Mouse (Mus musculus) layer of hippocampus, postnatal 36 days (tissue): ENCODE measurements at regions not wholly inside any gene's neighbourhood (a gene's known extent, or its start where the extent isn't known, plus 50 kb on each side); places are given as distances from the start of the nearest gene placed in this dataset.
A peak's percentile ranks its signal among the peaks of the same experiment; 100 is the strongest.

Experiments used
- DNase-seq, 2 experiments: peaks; one replicate each; pipeline ENCODE4 v3.0.0; 2022

GRCm38 (mm10) chr19:21913005-21913670 lies 135.0 kb downstream of the Cemip2 start:
- no peak for DNase-seq

DNA sequence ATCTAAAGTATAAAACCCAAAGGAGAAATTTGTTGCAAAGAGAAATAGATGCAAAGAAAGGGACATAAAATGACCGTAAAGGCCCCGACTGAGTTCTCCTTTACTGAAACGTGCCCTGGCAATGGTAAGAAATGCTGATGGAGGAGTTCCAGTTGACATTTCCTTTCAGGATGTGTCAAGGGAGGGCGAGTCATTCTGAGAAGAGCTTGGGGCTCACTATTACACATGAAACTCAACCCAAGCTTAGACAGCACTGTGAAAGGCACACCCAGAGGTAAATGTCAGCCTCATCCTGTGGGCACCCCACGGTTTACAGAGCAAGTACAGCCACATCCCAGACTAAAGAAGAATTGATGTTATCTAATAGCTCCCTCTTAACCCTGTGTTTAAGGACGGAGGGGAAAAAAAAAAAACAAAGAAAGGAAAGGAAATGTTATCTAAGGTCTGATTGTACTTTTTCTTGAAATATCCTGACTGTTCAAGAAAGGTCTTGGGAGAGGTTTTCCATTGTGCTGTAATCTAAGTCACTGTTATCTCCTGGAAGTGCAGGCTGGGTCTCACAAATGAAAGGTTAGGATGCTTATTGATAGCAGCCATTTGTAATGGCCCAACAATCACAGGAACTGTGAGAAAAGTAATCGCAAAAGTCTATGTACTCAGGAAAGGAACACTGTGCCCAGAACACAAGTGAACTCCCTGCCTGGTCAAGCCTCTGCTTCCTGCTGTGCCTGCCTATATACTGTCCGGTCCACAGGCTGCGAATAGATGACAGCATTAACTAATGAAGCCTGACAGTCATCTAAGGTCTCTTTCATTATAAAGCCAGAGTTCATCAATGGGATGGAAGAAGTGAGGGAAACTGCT lies 135.8 kb downstream of the Cemip2 start:
- DNase-seq = no peak

DNA sequence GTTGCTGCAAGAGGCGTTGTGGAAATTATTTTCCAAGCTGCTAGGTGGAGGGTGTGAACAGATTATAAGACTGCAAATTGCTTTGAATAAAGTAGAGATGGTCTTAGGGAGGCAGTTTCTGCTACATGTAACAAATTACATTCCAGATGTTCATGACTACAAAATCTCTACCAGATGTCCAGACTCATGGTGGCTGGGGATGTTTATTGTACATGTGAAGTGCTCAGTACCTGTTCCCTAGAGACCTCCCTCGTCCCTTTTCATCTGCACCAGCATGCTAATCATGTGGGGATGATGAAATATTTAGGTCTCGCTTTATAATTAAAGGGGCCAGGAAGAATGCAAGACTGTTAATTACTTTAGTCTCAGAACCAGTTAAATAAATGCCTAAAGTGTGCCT lies 136.5 kb downstream of the Cemip2 start:
- DNase-seq = no peak

DNA sequence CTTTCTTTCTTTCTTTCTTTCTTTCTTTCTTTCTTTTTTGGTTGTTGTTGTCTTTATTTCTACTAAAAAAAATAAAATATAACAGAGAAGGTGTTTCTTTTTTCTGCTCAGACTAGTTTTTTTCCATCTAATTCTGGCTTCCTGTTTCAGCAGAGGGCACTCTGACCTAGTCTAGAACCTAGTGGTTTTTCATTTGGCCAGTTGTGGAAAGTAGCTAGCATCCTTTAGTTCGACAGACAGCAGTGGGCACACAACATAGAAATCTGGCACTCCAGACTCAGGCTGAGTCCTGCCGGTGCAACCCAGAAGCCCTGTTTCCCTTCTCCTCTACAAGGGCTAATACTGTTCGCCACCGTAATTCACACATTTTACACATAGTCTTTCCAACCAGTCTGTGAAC lies 140.0 kb downstream of the Cemip2 start:
- no peak for DNase-seq

DNA sequence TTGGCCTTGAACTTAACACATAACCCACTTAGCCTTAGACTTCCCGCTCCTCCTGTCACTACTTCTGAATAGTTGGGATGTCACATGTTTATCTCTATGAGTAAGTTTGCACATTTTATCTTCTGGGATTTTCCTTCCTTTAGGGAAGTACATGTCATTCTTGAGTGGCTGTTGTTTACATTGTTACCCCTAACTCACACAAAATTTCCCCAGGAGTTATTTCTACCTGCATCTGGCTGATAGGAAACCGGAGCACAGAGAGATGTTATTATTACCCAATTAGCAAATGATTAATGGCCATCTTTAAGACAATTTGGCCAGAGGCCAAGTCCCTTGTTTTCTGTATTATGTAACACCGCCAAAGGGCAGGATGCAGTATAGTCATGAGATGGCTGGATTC lies 140.9 kb downstream of the Cemip2 start:
- no peak for DNase-seq

DNA sequence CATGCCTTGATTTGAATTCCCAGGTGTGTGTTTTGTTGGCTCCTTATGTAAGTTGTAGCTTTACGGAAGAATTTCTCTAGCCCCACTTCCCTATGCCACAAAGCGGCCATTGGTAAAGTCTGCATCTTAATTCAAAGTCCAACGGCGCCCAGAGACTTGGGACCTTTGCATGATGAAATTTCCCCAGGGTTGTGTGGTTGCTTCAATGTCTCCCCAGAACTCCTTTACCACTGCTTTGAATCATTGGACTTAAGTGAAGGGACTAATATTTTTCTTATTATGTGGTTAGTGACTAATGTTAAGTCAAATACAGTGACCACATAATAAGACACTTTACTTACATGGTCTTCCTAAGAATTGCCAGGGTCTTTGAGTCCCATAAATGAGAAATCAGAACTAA lies 162.0 kb downstream of the Cemip2 start:
- DNase-seq = no peak

DNA sequence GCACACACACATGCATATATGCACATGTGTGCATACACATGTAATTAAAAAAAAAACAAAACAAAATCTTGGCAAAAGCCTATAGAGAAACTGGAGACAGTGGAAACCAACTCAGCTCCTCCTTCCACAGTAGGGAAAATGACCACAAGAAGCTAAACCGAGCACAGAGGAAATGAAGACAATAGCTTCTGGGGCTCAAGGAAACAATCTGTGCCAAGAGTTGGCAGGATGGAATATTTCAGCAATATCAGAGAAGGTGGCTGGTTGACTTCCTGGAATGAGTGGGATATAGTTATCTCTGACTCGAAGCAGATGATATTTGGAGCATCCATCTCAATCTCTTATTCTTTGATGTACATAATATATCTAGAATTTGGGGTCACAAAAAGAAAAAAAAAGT lies 163.6 kb downstream of the Cemip2 start:
- DNase-seq = no peak

GRCm38 (mm10) chr19:21942286-21942685 lies 164.1 kb downstream of the Cemip2 start:
- DNase-seq = no peak

- no peak for DNase-seq
These were observed 165.3 kb downstream of the Cemip2 start for GRCm38 (mm10) chr19:21943407-21943806.

DNA sequence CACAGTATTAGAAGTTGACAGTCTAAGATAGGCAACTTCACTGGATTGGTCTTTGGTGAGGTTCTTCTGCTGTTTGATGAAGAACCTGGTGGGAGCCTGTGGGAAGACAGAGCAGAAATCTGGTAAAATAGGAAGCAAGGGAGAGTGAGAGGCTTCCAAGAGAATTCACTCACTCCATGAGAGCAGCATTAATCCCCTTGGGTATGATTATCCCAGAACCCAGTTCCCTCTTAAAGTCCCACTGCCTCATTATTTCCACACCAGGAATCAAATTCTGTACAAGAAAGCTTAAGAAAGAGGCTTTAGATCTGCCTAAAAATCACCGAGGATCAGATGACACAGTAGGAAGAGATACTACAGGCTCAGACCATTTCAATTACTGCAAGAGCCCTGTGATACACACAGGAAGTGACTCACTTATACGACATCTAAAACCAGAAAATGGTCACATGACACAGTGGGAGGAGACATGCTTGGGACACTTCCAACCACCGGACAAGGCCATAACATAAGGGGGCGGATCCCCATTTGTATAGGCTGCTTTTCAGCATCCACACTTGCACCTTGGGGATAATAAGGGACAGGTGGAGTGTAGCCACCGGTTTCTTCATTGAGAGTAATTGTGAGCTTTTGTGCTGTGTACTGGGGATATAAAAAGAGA lies 168.2 kb downstream of the Cemip2 start:
- no peak for DNase-seq

DNA sequence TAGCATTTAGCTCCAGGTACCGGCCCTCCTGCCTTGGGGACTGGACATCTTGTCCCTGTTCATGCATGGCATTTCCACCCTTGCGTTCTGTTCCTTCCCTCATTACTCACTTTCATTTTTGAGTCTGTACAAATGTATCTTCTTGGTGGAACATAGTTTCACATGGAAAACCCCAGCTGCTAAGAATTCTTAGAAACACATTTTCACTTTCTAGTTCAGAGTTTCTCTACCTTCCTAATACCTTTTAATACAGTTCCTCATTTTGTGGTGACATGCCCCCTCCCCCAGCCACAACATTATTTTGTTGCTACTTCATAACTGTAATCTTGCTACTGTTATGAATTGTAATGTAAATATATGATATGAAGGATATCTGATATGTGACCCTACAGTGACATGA lies 169.9 kb downstream of the Cemip2 start:
- no peak for DNase-seq

- no peak for DNase-seq
These were observed 176.2 kb upstream of the Trpm3 start for GRCm38 (mm10) chr19:21962635-21963034.

DNA sequence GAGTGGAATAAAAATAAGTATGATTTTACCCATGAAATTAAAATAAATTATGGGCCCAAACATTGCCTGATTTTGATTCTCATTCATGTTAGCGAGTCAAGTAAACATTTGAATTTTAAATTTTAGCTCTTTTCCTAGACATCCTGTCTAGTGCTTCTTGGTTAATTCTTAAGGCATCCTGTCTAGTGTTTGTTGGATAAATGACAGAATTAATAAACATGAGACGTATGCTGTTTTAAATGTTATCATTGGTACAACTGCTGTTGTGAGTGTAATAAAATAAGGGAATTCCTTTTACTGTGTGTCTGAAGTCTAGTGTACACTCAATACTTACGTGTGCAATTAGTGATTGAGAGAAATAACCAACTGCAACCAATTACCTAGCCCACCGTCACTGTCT lies 149.0 kb upstream of the Trpm3 start:
- no peak for DNase-seq

DNA sequence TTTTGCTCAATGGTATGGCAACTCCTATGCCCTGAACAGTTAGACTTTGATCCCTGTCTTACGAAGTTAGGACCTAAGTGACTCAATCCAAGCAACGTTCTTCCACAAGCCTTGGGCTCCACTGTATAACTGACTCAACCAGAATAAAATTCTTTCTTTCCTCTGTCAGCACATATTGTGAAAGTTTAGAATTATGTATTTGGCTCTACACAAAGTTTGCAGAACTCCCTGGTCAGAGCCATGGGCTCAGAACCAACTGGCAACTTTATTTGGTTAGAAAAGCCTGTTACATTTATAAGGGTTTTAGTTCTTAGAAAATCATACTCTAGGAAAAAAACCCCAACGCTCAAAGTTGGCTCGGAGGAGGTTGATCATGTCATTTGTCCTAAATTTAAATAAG lies 147.9 kb upstream of the Trpm3 start:
- DNase-seq = no peak

DNA sequence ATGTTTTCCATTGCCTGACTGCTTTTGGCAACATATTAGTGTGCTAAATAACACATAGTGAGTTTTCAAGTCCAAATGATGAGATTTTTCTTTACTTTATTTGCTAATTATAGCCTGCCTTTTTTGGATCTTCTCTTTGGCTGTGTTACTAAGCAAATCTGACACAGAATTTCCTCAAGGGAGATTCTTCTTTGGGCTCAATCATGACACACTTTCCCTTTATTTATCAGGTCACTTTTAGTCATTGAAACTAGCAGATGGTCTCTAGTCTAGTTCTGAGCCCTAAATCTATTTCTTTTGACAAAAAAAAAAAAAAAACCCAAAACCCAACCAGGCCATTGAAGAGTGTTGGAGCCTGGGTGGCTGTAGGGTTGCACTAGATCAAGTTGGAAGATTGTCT lies 147.4 kb upstream of the Trpm3 start:
- no peak for DNase-seq

GRCm38 (mm10) chr19:21999621-22000020 lies 139.2 kb upstream of the Trpm3 start:
- DNase-seq = no peak

- no peak for DNase-seq
These were observed 130.6 kb upstream of the Trpm3 start for GRCm38 (mm10) chr19:22008053-22008935.

DNA sequence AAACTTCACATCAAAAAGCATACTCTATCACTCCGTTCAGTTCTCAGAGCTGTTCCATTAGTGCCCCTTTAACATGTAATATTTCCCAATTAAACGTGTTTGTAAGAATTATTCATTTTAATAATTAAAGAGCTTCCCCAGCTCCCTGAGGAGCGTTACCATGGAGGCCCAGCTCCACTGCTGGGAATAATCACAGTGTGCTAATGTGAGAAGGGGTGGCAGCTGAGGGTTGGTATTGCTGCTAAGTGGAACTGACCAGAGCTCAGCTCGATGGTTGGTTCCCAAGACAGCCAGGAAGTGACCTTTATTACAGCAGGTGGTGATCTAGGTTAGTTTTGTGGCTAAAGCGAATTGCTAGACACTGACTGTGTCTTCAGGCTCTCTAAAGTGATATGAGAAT lies 128.6 kb upstream of the Trpm3 start:
- no peak for DNase-seq

DNA sequence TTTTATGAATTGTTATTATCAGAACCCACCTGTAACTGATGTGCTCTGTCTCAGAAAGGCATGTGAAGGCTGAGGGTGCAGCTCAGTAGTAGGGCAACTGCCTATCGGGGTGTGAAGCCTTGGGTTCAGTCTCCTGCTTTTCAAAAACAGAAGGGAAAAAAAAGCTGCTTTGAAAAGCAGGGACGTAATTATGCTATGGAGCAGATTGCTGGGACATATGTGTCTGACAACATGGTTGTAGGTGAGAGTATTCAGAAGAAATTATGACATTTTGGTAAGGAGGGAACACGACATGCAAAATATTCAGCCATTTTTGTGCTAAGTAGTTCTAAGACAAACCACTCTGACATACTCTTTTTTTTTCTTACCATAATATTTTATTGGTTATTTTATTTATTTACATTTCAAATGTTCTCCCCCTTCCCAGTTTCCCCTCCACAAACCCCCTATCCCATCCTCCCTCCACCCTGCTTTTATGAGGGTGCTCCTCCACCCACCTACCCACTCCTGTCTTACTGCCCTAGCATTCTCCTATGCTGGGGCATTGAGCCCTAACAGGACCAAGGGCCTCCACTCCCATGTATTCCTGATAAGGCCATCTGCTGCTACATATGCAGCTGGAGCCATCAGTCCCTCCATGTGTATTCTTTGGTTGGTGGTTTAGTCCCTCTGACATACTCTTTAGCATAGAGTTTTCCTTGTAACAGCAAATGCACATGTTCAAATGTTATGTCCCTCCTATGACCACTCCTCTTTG lies 122.8 kb upstream of the Trpm3 start:
- DNase-seq = no peak

DNA sequence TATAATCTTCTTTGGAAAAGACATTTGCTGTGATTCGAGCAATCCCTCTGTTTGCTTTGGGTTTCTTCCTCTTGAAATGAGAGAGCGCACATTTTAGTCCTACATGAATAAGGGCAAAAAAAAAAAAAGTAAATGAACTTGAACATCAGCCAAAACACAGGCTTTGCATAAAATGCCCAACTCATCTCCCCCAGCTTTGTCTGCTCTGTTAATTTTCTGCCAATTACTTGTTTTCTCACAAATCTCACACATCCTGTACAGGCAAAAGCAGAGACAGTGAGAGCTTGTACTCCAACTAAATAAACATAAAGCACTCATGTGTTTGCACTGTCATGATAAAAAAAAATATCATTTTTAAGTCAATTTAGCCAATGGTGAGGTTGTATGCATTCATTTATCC lies 121.4 kb upstream of the Trpm3 start:
- no peak for DNase-seq

GRCm38 (mm10) chr19:22027577-22027976 lies 111.3 kb upstream of the Trpm3 start:
- no peak for DNase-seq

DNA sequence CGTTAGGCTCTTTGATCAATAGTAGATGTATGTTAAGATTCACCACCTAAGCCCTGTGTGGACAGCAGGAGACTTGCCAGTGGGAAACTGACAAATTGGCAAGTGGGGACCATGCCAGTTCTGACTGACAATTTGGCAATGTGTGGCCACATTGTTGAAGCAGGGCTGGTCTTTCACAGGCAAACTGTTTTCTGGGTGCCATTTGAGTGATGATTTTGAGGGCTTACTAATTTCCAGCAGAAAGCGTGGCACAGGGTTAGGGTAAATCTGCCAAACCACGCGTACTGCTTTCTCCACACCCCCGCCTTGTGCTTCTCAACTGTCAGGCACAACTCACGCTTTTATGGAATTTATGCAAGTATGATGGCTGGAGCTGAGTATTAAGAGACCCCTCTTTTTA lies 91.2 kb upstream of the Trpm3 start:
- peak; percentile 14 to 22 for DNase-seq
